In genomic region chr9:15045740-15046139, GRCm38 (mm10) we compare ENCODE assay signal across 8 mouse cellular contexts. TPM values are rescaled to one million over a fixed set of nuclear protein-coding genes. Genes with fewer than 3 reads are reported as not detected.
A peak's percentile ranks its signal among the peaks of the same experiment; 100 is the strongest.
DNase-seq lines count a peak whose midpoint lies in the region; ATAC-seq and TF ChIP-seq lines count a peak whose summit lies in the region.

No protein-coding gene starts in this region.

- no peak for TF ChIP-seq CTCF in liver, postnatal 0 days (IDR thresholded peaks at IDR 0.05; ENCODE audit: low read depth)

- no peaks in the 10 kb centered on the region for H3K9me3 ChIP-seq in heart, embryonic 16.5 days (replicated peaks; ENCODE audit: control insufficient read depth, low read length)
- no peaks in the 10 kb centered on the region for H3K9me3 ChIP-seq in liver, postnatal 0 days (ENCODE audit: low read length)

- TF ChIP-seq EP300 in liver, postnatal 0 days (IDR thresholded peaks at IDR 0.05; ENCODE audit: low read depth), result no peak

- H3K4me3 ChIP-seq in heart, embryonic 16.5 days (ENCODE audit: low read length), result peak overlapping the region; percentile 84
- H3K4me3 ChIP-seq in liver, postnatal 0 days (ENCODE audit: low read depth, low read length), result peak overlapping the region; percentile 69

- no peak overlapping the region for H3K27ac ChIP-seq in heart, embryonic 16.5 days (ENCODE audit: low read length)
- peak overlapping the region; percentile 79; the same call in 1 of the 2 replicates for H3K27ac ChIP-seq in liver, postnatal 0 days (ENCODE audit: low read depth)

- H3K27me3 ChIP-seq in heart, embryonic 16.5 days (ENCODE audit: control insufficient read depth, insufficient read depth, low read length), result no peaks in the 10 kb centered on the region
- H3K27me3 ChIP-seq in liver, postnatal 0 days (ENCODE audit: insufficient read depth, low read length), result no peaks in the 10 kb centered on the region; the same call in 1 of the 2 replicates

- 41% methylated on average over 10 of the region's 10 CpGs for WGBS in heart, embryonic 16.5 days
- 42% methylated on average over 10 of the region's 10 CpGs for WGBS in liver, postnatal 0 days (ENCODE audit: insufficient replicate concordance)

- ATAC-seq in CD4-positive, CD25-positive, alpha-beta regulatory T cell, adult 4 months, result peak; percentile 48
- ATAC-seq in heart, embryonic 16.5 days (replicated peaks; ENCODE audit: extremely low read depth, insufficient read depth, low FRiP score), result no peak
- no peak for ATAC-seq in liver, postnatal 0 days

- H3K9ac ChIP-seq in heart, embryonic 16.5 days (ENCODE audit: low read length), result peak overlapping the region; percentile 84
- H3K9ac ChIP-seq in liver, postnatal 0 days (replicated peaks), result no peak overlapping the region

- peak; percentile 89 for DNase-seq in heart, adult 11 months
- DNase-seq in heart, postnatal 36 days, result no peak
- no peak for DNase-seq in liver, postnatal 0 days
- no peak for DNase-seq in urinary bladder, postnatal 14 days (ENCODE audit: low spot score)
- DNase-seq in urinary bladder, postnatal 36 days (ENCODE audit: low spot score in 2 of 2), result no peak
- no peak for DNase-seq in c-Kit-positive CD71-positive TER-119-positive erythroid progenitor cells, embryonic 14.5 days (ENCODE audit: low spot score)

- peak overlapping the region; percentile 75 for H3K4me2 ChIP-seq in heart, embryonic 16.5 days (ENCODE audit: low read depth, low read length)
- H3K4me2 ChIP-seq in liver, postnatal 0 days (ENCODE audit: low read depth, low read length), result peak overlapping the region; percentile 85

- peaks cover 3% of the 10 kb centered on the region for H3K4me1 ChIP-seq in heart, embryonic 16.5 days (ENCODE audit: control insufficient read depth, insufficient read depth, low read length)
- H3K4me1 ChIP-seq in liver, postnatal 0 days (ENCODE audit: insufficient read depth), result peaks cover 8% of the 10 kb centered on the region

- H3K36me3 ChIP-seq in heart, embryonic 16.5 days (ENCODE audit: control insufficient read depth, insufficient read depth), result no peaks in the 10 kb centered on the region
- H3K36me3 ChIP-seq in liver, postnatal 0 days (replicated peaks; ENCODE audit: insufficient read depth, low read length), result no peaks in the 10 kb centered on the region

- intact Hi-C loops in heart, postnatal 36 days (cut with DNase I), result no loop called here

RNA-seq across cellular contexts. Expression of gene Panx1, which starts 0.5 kb away (rescaled TPM):
- total RNA-seq in heart, postnatal 36 days (2021), result 1 to 10 TPM; 4.7 to 7.1 TPM
- 10 to 100 TPM; 16.1 to 23.4 TPM for polyA plus RNA-seq in CD4-positive, CD25-positive, alpha-beta regulatory T cell, adult 4 months (2017; shearing (Covaris generic))
- polyA plus RNA-seq in heart, embryonic 16.5 days (2015; fragmentation: Nextera tagmentation; extraction: Ambion mirVana), result 16.8 and 20.5 TPM in 2 replicates
- polyA plus RNA-seq in liver, postnatal 0 days (2015; fragmentation: Nextera tagmentation; extraction: Ambion mirVana), result 4.0 and 5.7 TPM in 2 replicates
